Mouse (Mus musculus): ENCODE data around the gene Cped1. TPM values are rescaled to one million over a fixed set of nuclear protein-coding genes. Genes with fewer than 3 reads are reported as not detected.

Gene Cped1
- polyA plus RNA-seq (2014; fragmentation: Illumina TruSeq; extraction: RNeasy Lipid Tissue Mini Kit (QIAGEN cat#74804); ENCODE audit: low read depth, low replicate concordance) = 39.4 TPM

DNA sequence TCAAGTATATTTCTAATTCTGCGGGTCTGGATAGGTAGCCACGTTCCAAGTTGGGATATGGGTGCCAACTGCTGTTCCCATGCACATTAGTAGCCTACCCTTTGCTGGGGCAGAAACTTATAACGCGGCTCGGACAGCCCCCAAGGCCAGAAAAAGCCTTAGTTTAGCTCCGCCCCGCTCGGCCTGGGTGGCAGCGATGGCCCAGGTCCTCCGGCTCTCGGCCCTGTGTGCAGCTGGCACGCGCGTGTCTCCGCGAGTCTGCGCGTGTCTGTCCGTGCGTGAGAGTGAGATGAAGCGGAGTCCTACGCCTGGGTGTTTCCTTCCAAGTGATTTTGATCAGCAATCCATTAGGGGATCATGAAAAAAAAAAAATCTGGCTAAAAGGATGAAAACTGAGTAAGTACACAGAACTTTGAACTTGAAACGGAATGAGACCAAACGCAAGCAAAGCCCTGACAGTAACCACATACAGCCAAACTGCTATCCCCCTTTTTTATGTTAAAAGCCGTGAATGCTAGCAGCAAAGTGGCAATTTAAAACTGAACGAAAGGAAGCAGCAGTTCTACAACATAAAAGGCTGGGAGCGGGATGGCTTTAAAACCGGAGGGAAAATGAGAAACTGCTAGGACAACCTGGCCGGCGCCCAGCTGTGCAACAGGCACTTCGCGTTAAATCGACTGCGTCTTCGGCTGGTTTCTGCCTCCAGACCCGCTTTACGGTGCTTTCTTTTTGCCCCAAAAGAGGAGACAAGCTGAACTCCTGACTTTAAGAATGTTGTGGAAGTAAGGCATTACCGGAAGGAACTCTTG, at the start of gene Cped1:
TSS of gene Cped1 (plus strand) at position 185 of the 809 bp plus-strand sequence.

DNA sequence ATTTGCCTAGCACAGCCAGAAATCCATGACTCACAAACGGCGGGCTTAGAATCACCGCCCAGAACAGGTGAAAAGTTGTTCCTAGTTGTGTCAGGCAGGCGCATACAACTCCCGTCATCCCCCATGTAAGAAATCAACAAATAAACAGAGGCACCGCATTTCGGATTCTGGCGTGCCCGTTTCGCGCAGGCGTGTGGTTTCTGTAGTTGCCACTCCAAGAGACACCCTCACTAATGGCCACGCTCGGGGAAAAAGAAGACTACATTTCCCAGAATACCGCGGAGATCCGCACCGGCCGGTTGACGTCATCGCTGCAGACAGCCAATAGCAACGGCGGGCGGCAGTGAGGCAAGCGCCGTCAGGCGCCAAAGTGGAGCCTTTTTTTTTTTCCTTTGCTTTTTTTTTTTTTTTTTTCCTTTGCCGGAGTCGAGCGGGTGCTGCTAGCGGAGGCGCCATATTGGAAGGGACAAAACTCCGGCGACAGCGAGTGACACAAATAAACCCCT, 36.4 kb upstream of the Cped1 start, which contains the start of gene Ing3:
TSS of gene Ing3 (plus strand) at position 346 of the 506 bp plus-strand sequence.

DNA sequence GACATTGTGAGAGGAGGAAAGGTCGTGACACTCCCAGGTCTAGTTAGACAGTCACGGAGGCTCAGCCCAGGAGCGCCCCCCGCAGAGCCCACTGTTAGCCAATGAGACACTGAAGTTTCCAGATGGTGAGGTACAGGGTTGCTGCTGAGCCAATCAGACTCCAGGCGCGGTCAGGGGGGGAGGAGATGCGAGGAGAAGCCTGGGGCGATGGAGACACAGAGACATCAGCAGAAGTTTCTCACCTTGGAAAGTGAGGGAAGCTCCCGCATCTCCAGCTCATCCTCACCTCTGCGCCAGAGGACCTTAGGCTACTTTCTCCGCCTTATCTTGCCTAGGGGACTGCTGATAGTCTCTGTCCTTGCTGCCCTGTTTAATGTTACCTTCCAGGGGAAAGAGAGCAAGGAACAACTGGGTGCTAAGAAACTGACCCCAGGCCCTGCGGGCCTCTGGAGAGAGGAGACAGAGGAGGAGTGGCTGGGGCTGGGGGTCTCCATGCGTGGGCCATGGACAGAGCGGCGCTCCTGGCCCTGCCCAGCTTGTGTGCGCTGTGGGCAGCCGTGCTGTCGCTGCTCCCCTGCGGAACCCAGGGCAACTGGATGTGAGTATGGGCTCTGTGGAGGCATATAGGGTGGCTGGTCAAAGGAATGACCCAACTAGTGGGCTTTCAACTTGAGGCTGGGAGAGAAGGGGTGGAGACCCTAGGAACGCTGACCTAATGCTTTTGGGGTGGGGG, 302.5 kb downstream of the Cped1 start, which contains the start of gene Wnt16:
TSS of gene Wnt16 (plus strand) at position 224 of the 733 bp plus-strand sequence.

Other genes starting within 250 kb of the Cped1 start
- gene Tspan12, start 133.4 kb upstream of the Cped1 start, polyA plus RNA-seq (2014; fragmentation: Illumina TruSeq; extraction: RNeasy Lipid Tissue Mini Kit (QIAGEN cat#74804); ENCODE audit: low read depth, low replicate concordance) = 372 TPM
- gene Ing3, start 36.3 kb upstream of the Cped1 start, polyA plus RNA-seq (2014; fragmentation: Illumina TruSeq; extraction: RNeasy Lipid Tissue Mini Kit (QIAGEN cat#74804); ENCODE audit: low read depth, low replicate concordance) = 12.0 TPM